Mouse (Mus musculus) c-Kit-negative CD71-positive TER-119-positive erythroid progenitor cells, embryonic 14.5 days (primary cell): ENCODE measurements around the gene Pga5.

Experiments used
- DNase-seq: peaks from one replicate; pipeline ENCODE4 v3.0.0-alpha.2; 2013; ENCODE audit warnings: low read depth, low spot score

The Pga5 gene

GRCm38 (mm10) chr19:10677915-10678771 lies at the start of gene Pga5:
TSS of gene Pga5 (minus strand) at chr19:10678071.
- DNase-seq, result peak; percentile 64

DNA sequence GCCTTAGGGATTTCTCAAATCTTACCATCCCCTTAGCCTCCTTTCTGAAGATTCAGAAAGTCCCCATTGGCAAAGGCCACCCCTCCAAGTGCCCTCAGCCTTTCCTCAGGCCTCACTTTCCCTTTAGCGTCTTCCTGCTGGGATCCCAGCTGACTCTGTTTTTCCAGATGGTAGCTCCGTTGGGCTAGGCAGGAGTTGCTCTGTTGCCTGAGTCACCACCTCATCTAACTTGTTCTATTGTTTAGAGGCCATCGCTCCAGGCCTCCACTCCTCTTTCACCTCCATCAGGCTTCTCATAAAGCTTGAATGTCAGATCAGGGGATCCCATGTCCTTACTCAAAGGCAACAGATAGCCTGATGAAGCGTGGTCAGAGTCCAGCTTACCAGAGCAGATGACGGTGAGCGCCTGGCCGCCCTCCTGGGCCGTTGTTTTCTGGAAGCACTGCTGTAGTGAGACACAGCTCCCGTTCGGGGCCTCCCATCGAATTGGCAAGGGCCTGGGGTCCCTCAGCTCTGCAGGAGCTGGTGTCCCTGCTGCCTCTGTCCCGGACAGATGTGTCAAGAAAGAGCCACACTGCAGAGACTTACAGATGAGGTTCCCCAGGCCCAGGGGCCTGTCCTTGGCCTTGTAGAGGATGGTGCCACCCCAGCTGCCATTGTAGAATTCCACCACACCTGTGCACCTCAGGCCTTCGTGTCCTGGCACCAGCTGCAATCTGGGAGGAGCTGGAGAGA lies 46.9 kb upstream of the Pga5 start:
- no peak for DNase-seq

DNA sequence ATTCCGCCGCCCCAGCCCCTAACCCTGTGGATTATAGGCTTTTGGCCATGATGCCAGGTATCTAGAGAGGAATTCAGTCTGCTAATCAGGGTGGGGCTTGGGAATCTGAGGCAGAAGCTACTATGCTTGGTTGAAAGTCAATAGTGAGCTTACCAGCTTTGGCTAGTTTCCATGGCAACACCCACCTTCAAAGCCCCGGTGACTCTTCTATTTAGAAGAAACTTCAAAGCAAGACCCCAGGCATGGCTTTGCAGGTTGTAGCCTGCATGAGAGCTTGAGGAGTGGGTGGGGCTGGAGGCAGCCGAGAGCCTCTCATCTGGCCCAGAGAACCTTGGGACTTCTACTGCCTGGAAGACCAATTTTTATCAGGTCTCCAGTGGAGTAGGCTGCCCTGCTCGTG lies 45.8 kb upstream of the Pga5 start:
- DNase-seq, result no peak

DNA sequence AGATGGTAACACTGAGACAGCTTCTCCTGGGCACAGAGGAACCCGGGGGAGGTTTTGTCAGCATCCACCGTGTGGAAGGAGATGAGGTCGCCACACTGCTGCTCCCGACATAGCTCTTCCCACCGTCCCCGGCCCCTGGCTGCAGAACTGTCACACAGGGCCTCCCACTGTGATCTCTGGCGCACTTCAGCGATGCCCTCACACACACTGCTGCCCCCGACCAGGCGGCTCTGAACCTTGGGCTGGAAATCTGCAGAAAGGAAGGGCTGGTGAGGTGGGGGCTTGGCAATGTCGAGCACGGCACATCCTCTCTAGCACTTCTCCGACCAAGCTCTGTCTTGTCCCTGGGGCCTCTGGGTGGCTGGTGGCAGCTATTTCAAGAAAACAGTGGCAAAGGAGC lies 45.2 kb upstream of the Pga5 start:
- DNase-seq, result no peak

DNA sequence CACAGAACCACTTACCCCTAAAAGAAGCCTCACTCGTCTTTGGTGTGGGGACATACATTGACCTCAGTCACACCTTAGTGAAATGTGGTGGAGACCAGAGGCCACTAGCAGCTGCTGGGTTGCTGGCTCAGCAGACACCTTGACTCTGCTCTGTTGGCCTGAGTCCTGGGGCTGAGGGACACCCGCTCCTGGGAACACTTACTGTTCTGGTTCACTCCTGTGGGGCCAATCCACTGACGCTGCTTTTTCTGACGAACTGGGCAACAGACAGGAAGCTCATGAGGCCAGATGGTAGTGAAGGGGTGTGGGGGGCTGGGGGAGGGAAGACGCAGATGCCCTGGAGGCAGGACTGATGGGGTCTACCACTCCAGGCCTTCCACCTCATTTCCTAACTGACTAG lies 43.2 kb upstream of the Pga5 start:
- DNase-seq, result no peak

DNA sequence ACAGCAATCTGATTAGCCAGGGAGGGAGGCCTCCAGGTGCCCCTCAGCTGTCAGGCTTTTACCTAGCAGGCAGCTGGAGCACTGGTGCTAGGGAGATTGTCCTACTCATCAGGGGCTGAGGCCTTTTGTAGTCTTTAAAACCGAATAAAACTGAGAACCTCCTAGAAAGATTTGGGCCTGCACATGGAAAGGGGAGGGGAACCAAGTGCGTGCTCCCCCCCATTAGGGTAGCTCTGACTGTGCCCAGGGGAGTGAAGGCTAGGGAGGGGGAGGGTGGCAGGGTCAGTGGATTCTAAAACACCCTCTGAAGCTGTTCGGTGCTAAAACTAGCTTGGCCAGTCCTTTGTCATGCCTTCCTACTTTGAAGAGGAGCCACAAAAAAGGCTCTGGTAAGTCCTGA lies 42.7 kb upstream of the Pga5 start:
- no peak for DNase-seq

DNA sequence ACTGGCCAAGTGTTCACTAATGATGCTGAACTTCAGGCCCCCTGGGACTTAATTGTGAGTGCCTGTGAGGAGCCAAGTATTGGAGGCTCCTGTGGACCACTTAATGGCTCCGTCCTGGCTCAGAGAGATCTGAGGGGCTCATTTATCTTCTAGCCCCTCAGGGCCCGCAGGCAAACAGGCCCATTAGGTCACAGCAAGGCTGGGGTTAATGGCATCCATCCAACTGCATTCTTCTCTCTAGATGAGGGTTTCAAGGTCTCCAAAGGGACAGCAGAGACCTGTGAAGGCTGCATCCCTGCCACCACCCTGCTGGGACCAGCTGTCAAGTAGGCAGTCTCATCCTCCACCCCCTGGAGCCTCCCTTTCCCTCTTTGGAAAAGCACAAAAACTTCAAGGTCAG lies 41.9 kb upstream of the Pga5 start:
- DNase-seq, result no peak

GRCm38 (mm10) chr19:10718251-10718775 lies 40.4 kb upstream of the Pga5 start:
- no peak for DNase-seq

GRCm38 (mm10) chr19:10715476-10715875 lies 37.6 kb upstream of the Pga5 start:
- no peak for DNase-seq

DNA sequence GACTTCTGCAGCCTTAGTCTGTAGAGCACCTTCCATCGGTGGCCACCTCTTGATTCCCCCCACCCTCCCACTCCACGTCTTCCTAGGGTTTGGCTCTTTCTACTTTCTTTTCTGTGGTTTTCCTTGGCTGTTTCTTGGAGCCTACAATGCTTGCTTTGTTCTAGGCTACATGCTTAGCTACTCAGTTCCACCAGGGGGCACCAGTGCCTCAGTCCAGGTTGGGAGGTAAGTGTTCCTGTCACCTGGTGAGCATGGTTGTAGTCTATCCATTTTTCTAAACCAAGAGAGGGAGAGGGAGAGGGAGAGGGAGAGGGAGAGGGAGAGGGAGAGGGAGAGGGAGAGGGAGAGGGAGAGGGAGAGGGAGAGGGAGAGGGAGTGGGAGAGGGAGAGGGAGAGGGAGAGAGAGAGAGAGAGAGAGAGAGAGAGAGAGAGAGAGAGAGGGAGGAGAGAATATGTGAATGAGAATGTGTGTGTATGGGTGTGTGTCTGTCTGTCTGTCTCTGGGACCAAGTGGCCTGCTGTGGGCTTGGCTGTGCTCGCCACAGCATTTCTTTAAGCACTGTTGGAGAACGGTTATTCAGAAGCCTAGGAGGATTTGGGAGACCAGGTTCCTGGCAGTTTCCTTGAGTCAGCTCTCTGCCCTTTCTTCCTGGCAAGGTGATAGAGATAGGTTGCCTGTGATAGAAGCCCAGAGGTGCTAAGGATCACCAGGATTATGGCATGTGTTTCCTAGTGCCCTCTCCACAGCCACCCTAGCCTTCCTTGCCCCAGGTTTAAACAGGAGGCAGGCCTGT lies 37.0 kb upstream of the Pga5 start:
- no peak for DNase-seq

GRCm38 (mm10) chr19:10714168-10714567 lies 36.3 kb upstream of the Pga5 start:
- DNase-seq, result no peak

- no peak for DNase-seq
Observed at GRCm38 (mm10) chr19:10713551-10713950, 35.7 kb upstream of the Pga5 start.

DNA sequence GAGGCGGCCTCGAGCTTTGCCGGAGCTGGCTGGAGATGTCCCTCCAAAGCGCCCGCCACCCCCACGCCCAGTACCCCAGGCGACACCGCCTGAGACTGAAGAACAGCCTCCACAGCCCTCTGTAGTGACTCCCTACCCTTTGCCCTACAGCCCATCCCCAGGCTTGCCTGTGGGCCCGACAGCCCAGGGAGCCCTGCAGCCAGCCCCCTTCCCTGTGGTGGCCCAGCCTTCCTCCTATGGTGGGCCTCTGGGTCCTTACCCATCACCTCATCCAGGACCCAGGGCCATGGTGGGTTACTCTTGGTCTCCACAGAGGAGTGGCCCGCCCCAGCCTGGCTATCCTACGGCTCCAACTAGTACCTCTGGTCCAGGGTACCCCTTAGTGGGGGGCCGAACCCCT lies 34.8 kb upstream of the Pga5 start:
- no peak for DNase-seq

- no peak for DNase-seq
Observed at GRCm38 (mm10) chr19:10712194-10712593, 34.3 kb upstream of the Pga5 start.

DNA sequence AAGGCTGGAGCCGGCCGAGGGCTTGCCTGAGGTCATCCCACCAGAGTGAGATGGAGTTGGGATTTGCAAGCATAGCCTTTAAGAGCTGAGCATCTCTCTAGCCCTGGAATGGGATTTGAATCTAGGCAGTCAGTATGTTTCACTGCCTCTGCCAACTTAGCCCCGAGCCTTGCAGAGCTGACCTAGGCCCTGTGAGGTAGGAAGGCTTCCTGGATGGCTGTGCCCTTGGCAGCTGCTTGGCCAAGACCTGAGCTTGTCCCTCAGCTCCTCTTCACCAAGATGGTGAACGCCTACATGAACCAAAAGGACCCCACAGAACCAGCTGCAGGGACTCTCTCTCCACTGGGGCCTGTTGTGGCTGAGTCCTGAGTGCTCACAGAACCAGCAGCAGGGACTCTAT lies 32.9 kb upstream of the Pga5 start:
- no peak for DNase-seq

GRCm38 (mm10) chr19:10710088-10710511 lies 32.2 kb upstream of the Pga5 start:
- no peak for DNase-seq

DNA sequence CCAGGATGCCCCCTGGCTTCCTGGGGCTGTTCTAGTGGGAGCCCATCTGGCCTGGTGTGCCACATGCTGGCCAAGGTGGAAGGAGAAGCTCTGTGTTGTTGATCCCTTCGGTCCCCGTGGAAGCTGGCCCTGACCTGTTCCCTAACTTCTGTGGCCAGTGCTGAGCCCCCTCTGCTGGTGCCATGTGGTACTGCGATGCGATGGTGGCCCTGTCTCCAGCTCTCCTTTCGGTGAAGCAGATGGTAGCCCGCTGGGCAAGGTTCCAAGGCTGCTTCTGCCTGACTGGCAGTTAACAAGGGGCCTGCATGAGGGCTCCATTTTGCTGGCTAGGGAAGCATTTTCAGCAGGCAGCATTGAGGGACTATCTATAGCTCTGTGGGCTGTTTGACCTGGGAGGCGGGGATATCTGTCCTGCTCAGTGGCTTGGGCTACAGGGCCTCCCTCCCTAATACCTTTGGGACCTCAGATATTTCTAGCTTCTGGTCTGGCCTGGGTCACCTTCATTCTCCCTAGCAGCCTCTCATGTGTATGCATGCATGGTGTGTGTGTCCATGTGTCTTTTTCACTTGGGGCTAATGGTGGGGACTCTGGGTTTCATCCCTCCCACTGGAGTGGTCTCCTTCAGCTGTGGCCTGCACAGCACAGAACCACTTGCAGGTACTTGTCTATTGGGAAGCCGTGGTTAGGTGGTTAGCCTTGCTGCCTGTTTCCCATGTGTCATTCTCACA lies 31.7 kb upstream of the Pga5 start:
- DNase-seq, result peak; percentile 55

GRCm38 (mm10) chr19:10708900-10709299 lies 31.0 kb upstream of the Pga5 start:
- DNase-seq, result no peak

- no peak for DNase-seq
Observed at GRCm38 (mm10) chr19:10707881-10708280, 30.0 kb upstream of the Pga5 start.

DNA sequence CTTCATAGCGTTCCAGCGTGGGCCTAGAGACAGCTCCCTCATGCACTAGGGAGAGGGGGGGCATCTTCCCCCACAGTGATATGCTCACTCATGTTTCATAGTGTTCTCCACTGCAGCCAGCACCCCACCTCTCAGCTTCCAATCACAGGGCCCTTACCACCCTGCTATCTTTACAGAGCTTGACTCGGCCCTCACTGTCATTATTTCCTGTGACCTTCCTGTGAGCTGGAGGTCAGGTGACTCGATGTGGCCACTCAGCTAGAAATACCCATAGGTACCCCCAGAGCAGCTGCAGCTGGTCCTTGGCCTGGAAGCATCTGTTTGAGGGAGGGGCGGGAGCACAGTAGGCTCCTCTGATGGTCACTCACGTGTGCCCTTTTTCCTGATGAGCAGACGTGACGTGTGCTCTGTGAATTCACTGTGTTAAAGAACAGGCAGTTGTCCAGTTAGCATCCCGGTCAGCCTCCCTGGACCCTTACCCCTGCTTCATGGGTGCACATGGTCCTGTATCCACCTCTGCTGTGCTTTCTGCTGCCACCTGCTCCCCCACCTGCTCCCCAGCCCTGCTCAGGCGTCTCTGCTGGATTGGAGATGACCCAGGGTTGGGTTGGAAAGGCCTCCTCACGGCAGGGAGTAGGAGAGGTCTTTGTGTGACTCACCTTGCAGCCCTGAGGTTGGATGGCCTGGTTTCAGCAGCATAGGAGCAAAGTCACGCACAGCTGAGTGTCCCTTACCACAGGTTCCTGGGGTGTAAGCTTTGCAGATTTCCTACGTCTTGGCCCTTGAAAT lies 29.4 kb upstream of the Pga5 start:
- DNase-seq, result no peak
